Mouse (Mus musculus) megakaryocyte, embryonic 14.5 days (primary cell): Measurements from ENCODE around the gene Zfp820.

Experiments
- FLI1 ChIP-seq: IDR thresholded peaks from 2 replicates; pipeline ENCODE4 v1.6.1; 2012; ENCODE audit warnings: low read length, inconsistent platforms, mixed read lengths
- GATA1 ChIP-seq: IDR thresholded peaks from 3 replicates; pipeline ENCODE4 v1.6.1; 2012; ENCODE audit warnings: mixed read lengths, low read length, inconsistent platforms, borderline replicate concordance

DNA sequence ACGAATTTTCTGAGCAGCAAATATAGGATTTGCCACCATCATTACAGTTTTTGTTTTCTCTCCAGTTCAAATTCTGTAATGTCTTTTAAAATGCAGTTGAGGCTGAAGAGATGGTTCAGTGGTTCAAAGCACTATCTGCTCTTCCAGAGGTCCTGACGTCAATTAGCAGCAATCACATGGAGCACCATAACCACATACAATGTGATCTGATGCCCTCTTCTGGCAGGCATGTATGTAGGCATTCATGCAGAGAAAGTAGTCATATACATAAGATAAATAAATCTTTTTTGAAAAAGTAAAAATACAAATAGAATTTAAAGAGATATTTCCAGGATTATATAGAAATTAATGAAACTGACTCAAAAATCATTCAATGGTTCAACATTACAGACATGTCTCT lies 7.1 kb downstream of the Zfp820 start:
- no peak for TF ChIP-seq GATA1
- no peak for TF ChIP-seq FLI1
